Mouse (Mus musculus) testis, postnatal 10 days (tissue): ENCODE measurements at regions not wholly inside any gene's neighbourhood (a gene's known extent, or its start where the extent isn't known, plus 50 kb on each side); places are given as distances from the start of the nearest gene placed in this dataset.

Experiments
- DNase-seq: peaks from one replicate; pipeline ENCODE4 v3.0.0; 2021; ENCODE audit warnings: low spot score

- DNase-seq, result no peak
Observed at GRCm38 (mm10) chr3:102574320-102574719, 104.6 kb downstream of the Ngf start.

GRCm38 (mm10) chr3:102576896-102577295 lies 107.2 kb downstream of the Ngf start:
- DNase-seq, result no peak

GRCm38 (mm10) chr3:102581830-102582229 lies 112.1 kb downstream of the Ngf start:
- no peak for DNase-seq

- DNase-seq, result no peak
Observed at GRCm38 (mm10) chr3:102585136-102585535, 115.4 kb downstream of the Ngf start.

GRCm38 (mm10) chr3:102586221-102586620 lies 116.5 kb downstream of the Ngf start:
- no peak for DNase-seq

- DNase-seq, result no peak
Observed at GRCm38 (mm10) chr3:102592041-102592440, 122.3 kb downstream of the Ngf start.

- no peak for DNase-seq
Observed at GRCm38 (mm10) chr3:102596944-102597551, 127.3 kb downstream of the Ngf start.

- DNase-seq, result no peak
Observed at GRCm38 (mm10) chr3:102599061-102599460, 129.3 kb downstream of the Ngf start.

- no peak for DNase-seq
Observed at GRCm38 (mm10) chr3:102602766-102603165, 131.6 kb upstream of the Tspan2 start.

GRCm38 (mm10) chr3:102605284-102605683 lies 129.0 kb upstream of the Tspan2 start:
- no peak for DNase-seq

GRCm38 (mm10) chr3:102610970-102611369 lies 123.4 kb upstream of the Tspan2 start:
- DNase-seq, result no peak

GRCm38 (mm10) chr3:102611398-102612366 lies 122.6 kb upstream of the Tspan2 start:
- no peak for DNase-seq

- DNase-seq, result no peak
Observed at GRCm38 (mm10) chr3:102619666-102620377, 114.5 kb upstream of the Tspan2 start.

GRCm38 (mm10) chr3:102636076-102636475 lies 98.3 kb upstream of the Tspan2 start:
- no peak for DNase-seq

GRCm38 (mm10) chr3:102636674-102637073 lies 97.7 kb upstream of the Tspan2 start:
- no peak for DNase-seq

- no peak for DNase-seq
Observed at GRCm38 (mm10) chr3:102644276-102644940, 89.9 kb upstream of the Tspan2 start.

GRCm38 (mm10) chr3:102648450-102648849 lies 85.9 kb upstream of the Tspan2 start:
- no peak for DNase-seq

GRCm38 (mm10) chr3:102654962-102655361 lies 79.4 kb upstream of the Tspan2 start:
- DNase-seq, result no peak

GRCm38 (mm10) chr3:102657116-102657515 lies 77.2 kb upstream of the Tspan2 start:
- no peak for DNase-seq

- DNase-seq, result no peak
Observed at GRCm38 (mm10) chr3:102657531-102658060, 76.7 kb upstream of the Tspan2 start.

GRCm38 (mm10) chr3:102659352-102659751 lies 75.0 kb upstream of the Tspan2 start:
- DNase-seq, result no peak

GRCm38 (mm10) chr3:102661296-102661695 lies 73.0 kb upstream of the Tspan2 start:
- DNase-seq, result no peak
